Mouse (Mus musculus) cerebral cortex, adult 2 months (tissue): ENCODE data around the gene Exo1.

Experiments used
- WGBS: fragments of 180-500 bp; shearing (Covaris S2); methylation state at CpG from one replicate; pipeline ENCODE4 v1.1.7; 2018; 5-methylcytosine and 5-hydroxymethylcytosine counted together

The Exo1 gene

DNA sequence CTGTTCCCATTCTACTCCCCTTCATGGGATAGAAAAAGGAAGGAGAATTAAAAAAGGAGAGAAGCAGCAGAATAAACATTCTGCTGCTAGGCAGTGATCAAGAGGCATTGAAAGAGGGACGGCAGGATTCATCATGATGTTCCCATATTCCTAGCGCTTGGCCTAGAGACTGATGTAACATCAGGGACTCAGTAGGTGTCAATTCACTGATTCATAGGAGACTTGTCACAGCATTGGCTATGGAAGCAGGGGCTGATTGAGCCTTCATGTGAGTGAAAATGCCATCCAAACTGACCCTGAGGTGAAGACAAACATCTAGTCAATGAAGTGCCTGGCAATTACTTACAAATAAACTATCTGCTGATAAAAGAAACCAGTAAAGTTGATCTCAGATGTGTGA is 70.5 kb downstream of the Exo1 start:
- 86% methylated on average over 2 of the region's 2 CpGs for WGBS

DNA sequence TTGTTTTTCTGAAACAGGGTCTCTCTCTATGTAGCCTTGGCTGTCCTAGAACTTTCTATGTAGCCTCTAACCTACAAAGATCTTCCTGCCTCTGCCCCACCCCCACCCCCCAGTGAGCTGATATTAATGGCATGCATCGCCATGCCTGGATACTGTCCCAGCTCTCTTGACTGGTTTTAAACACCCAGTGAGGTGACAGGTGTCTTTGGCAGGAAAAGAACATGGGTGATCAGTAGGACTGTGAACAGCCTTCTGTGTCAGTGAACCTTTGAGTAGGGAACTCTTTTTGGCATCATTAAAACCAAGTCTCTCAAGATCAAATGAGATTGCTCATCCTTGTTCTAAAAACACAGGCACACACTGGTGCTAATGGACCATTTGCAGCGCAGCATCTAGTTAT is 81.4 kb downstream of the Exo1 start:
- 86% methylated on average over 2 of the region's 2 CpGs for WGBS
